Mouse (Mus musculus): ENCODE results near the gene Ankrd53. TPM values are rescaled to one million over a fixed set of nuclear protein-coding genes. Genes with fewer than 3 reads are reported as not detected.
A peak's percentile ranks its signal among the peaks of the same experiment; 100 is the strongest.
"Not testable (repeated sequence)": the region's sequence is repeated elsewhere in the genome, so short reads cannot be mapped to it uniquely, and the experiment has no call there.

The Ankrd53 gene
- polyA plus RNA-seq, 1 experiment from 2014 or later, result 0.11 TPM

- Histone ChIP-seq H3K4me1 (peaks cover 27% of the 10 kb centered on the region), H3K27me3 (replicated peaks; ENCODE audit: low read depth, poor library complexity, severe bottlenecking) (no peaks in the 10 kb centered on the region), H3K27ac (replicated peaks) (peak overlapping the region; percentile 93), H3K4me3 (peak overlapping the region; percentile 97), H3K36me3 (replicated peaks) (peaks cover 37% of the 10 kb centered on the region), H3K9me3 (no peaks in the 10 kb centered on the region)
- 3% methylated on average over 14 of the region's 14 CpGs for WGBS
- peak; percentile 36 for DNase-seq (ENCODE audit: low spot score)
Measured at GRCm38 (mm10) chr6:83774781-83775563, 12.5 kb downstream of the Ankrd53 start.

GRCm38 (mm10) chr6:83775638-83776293, 13.3 kb downstream of the Ankrd53 start, which contains the start of gene Tex261:
Tex261 (minus strand) TSS chr6:83775813.
- Histone ChIP-seq H3K27me3 (replicated peaks; ENCODE audit: low read depth, poor library complexity, severe bottlenecking) (no peaks in the 10 kb centered on the region), H3K4me3 (peak within 1 kb of the TSS; percentile 97), H3K9me3 (no peaks in the 10 kb centered on the region), H3K27ac (replicated peaks) (peak within 1 kb of the TSS; percentile 93), H3K4me1 (peaks cover 27% of the 10 kb centered on the region), H3K36me3 (replicated peaks) (peaks cover 30% of the 10 kb centered on the region)
- under 1% methylated on average over 45 of the region's 45 CpGs for WGBS
- DNase-seq (ENCODE audit: low spot score), result peak; percentile 93

- Histone ChIP-seq H3K9me3 (no peaks in the 10 kb centered on the region), H3K4me1 (peaks cover 25% of the 10 kb centered on the region), H3K36me3 (replicated peaks) (peaks cover 4% of the 10 kb centered on the region), H3K27ac (replicated peaks) (no peak overlapping the region), H3K4me3 (no peak overlapping the region), H3K27me3 (replicated peaks; ENCODE audit: low read depth, poor library complexity, severe bottlenecking) (no peaks in the 10 kb centered on the region)
- WGBS, result 86% methylated on average over 7 of the region's 7 CpGs
- no peak for DNase-seq (ENCODE audit: low spot score)
Measured at GRCm38 (mm10) chr6:83778306-83778705, 15.9 kb downstream of the Ankrd53 start.

- Histone ChIP-seq H3K4me1 (peaks cover 18% of the 10 kb centered on the region), H3K36me3 (replicated peaks) (no peaks in the 10 kb centered on the region), H3K9me3 (no peaks in the 10 kb centered on the region), H3K27me3 (replicated peaks; ENCODE audit: low read depth, poor library complexity, severe bottlenecking) (no peaks in the 10 kb centered on the region), H3K27ac (replicated peaks) (no peak overlapping the region), H3K4me3 (no peak overlapping the region)
- DNase-seq (ENCODE audit: low spot score), result peak; percentile 63
- 3% methylated on average over 5 of the region's 5 CpGs for WGBS
Measured at GRCm38 (mm10) chr6:83779026-83779425, 16.6 kb downstream of the Ankrd53 start.

- H3K4me1 ChIP-seq, result peaks cover 5% of the 10 kb centered on the region
- no peaks in the 10 kb centered on the region for H3K36me3 ChIP-seq (replicated peaks)
- H3K4me3 ChIP-seq, result no peak overlapping the region
- H3K9me3 ChIP-seq, result no peaks in the 10 kb centered on the region
- no peaks in the 10 kb centered on the region for H3K27me3 ChIP-seq (replicated peaks; ENCODE audit: low read depth, poor library complexity, severe bottlenecking)
- H3K27ac ChIP-seq (replicated peaks), result no peak overlapping the region
- 79% methylated on average over 3 of the region's 3 CpGs for WGBS
- DNase-seq (ENCODE audit: low spot score), result no peak
Measured at GRCm38 (mm10) chr6:83786426-83786825, 24.0 kb downstream of the Ankrd53 start.

GRCm38 (mm10) chr6:83788554-83788953, 26.1 kb downstream of the Ankrd53 start:
- no peaks in the 10 kb centered on the region for H3K36me3 ChIP-seq (replicated peaks)
- no peak overlapping the region for H3K4me3 ChIP-seq
- 68% methylated on average over 7 of the region's 7 CpGs for WGBS
- H3K4me1 ChIP-seq, result peaks cover 5% of the 10 kb centered on the region
- H3K27me3 ChIP-seq (replicated peaks; ENCODE audit: low read depth, poor library complexity, severe bottlenecking), result peaks cover 7% of the 10 kb centered on the region; the same call in 1 of the 2 replicates
- H3K9me3 ChIP-seq, result no peaks in the 10 kb centered on the region
- H3K27ac ChIP-seq (replicated peaks), result no peak overlapping the region; the same call in 1 of the 2 replicates
- peak; percentile 38 for DNase-seq (ENCODE audit: low spot score)

- H3K27me3 ChIP-seq (replicated peaks; ENCODE audit: low read depth, poor library complexity, severe bottlenecking); DNase-seq (ENCODE audit: low spot score); H3K36me3 ChIP-seq (replicated peaks); H3K9me3 ChIP-seq; H3K27ac ChIP-seq (replicated peaks); H3K4me3 ChIP-seq: not testable (repeated sequence)
- peaks cover 16% of the 10 kb centered on the region for H3K4me1 ChIP-seq
- WGBS, result 90% methylated on average over 5 of the region's 5 CpGs
Measured at GRCm38 (mm10) chr6:83790533-83790932, 28.1 kb downstream of the Ankrd53 start.

- no peaks in the 10 kb centered on the region for H3K36me3 ChIP-seq (replicated peaks)
Measured at GRCm38 (mm10) chr6:83791251-83791890, 28.9 kb downstream of the Ankrd53 start.

GRCm38 (mm10) chr6:83794760-83795296, 32.4 kb downstream of the Ankrd53 start, which contains the start of gene Nagk:
Nagk (plus strand) TSS chr6:83794982.
- Histone ChIP-seq H3K27ac (replicated peaks) (peak within 1 kb of the TSS; percentile 94), H3K9me3 (no peaks in the 10 kb centered on the region), H3K4me1 (peaks cover 16% of the 10 kb centered on the region), H3K27me3 (replicated peaks; ENCODE audit: low read depth, poor library complexity, severe bottlenecking) (peaks cover 7% of the 10 kb centered on the region; the same call in 1 of the 2 replicates), H3K4me3 (peak within 1 kb of the TSS; percentile 84), H3K36me3 (replicated peaks) (peaks cover 5% of the 10 kb centered on the region; the same call in 1 of the 2 replicates)
- WGBS, result under 1% methylated on average over 43 of the region's 43 CpGs
- DNase-seq (ENCODE audit: low spot score), result peak; percentile 93

More at GRCm38 (mm10) chr6:83791251-83791890, 28.9 kb downstream of the Ankrd53 start:
- no peaks in the 10 kb centered on the region for H3K9me3 ChIP-seq
- no peak overlapping the region for H3K27ac ChIP-seq (replicated peaks)
- H3K4me1 ChIP-seq, result peaks cover 20% of the 10 kb centered on the region
- no peak for DNase-seq (ENCODE audit: low spot score)
- H3K4me3 ChIP-seq, result no peak overlapping the region
- peaks cover 7% of the 10 kb centered on the region; the same call in 1 of the 2 replicates for H3K27me3 ChIP-seq (replicated peaks; ENCODE audit: low read depth, poor library complexity, severe bottlenecking)
- 70% methylated on average over 4 of the region's 4 CpGs for WGBS

GRCm38 (mm10) chr6:83795492-83795900, 33.1 kb downstream of the Ankrd53 start:
- DNase-seq (ENCODE audit: low spot score), result no peak
- peak overlapping the region; percentile 84 for H3K4me3 ChIP-seq
- WGBS, result 16% methylated on average over 13 of the region's 13 CpGs
- no peaks in the 10 kb centered on the region for H3K9me3 ChIP-seq
- peaks cover 9% of the 10 kb centered on the region for H3K36me3 ChIP-seq (replicated peaks)
- H3K27me3 ChIP-seq (replicated peaks; ENCODE audit: low read depth, poor library complexity, severe bottlenecking), result peaks cover 7% of the 10 kb centered on the region; the same call in 1 of the 2 replicates
- H3K27ac ChIP-seq (replicated peaks), result peak overlapping the region; percentile 94
- peaks cover 16% of the 10 kb centered on the region for H3K4me1 ChIP-seq

GRCm38 (mm10) chr6:83796686-83797085, 34.2 kb downstream of the Ankrd53 start:
- Histone ChIP-seq H3K27ac (replicated peaks) (no peak overlapping the region), H3K36me3 (replicated peaks) (peaks cover 21% of the 10 kb centered on the region), H3K4me3 (no peak overlapping the region), H3K9me3 (no peaks in the 10 kb centered on the region), H3K4me1 (peaks cover 16% of the 10 kb centered on the region), H3K27me3 (replicated peaks; ENCODE audit: low read depth, poor library complexity, severe bottlenecking) (peaks cover 7% of the 10 kb centered on the region; the same call in 1 of the 2 replicates)
- WGBS, result 65% methylated on average over 3 of the region's 3 CpGs
- DNase-seq (ENCODE audit: low spot score), result no peak

- DNase-seq (ENCODE audit: low spot score), result no peak
- Histone ChIP-seq H3K27me3 (replicated peaks; ENCODE audit: low read depth, poor library complexity, severe bottlenecking) (no peaks in the 10 kb centered on the region), H3K9me3 (no peaks in the 10 kb centered on the region), H3K36me3 (replicated peaks) (peaks cover 56% of the 10 kb centered on the region), H3K4me1 (no peaks in the 10 kb centered on the region), H3K4me3 (no peak overlapping the region), H3K27ac (replicated peaks) (no peak overlapping the region)
- 90% methylated on average over 5 of the region's 5 CpGs for WGBS
Measured at GRCm38 (mm10) chr6:83802033-83802432, 39.6 kb downstream of the Ankrd53 start.

Measured in embryonic facial prominence, embryonic 10.5 days (tissue).